Mouse (Mus musculus): ENCODE data around the gene Ppif. TPM values are rescaled to one million over a fixed set of nuclear protein-coding genes. Genes with fewer than 3 reads are reported as not detected.

Gene Ppif
- polyA plus RNA-seq, 1 experiment from 2014 or later, result 25.3 TPM

DNA sequence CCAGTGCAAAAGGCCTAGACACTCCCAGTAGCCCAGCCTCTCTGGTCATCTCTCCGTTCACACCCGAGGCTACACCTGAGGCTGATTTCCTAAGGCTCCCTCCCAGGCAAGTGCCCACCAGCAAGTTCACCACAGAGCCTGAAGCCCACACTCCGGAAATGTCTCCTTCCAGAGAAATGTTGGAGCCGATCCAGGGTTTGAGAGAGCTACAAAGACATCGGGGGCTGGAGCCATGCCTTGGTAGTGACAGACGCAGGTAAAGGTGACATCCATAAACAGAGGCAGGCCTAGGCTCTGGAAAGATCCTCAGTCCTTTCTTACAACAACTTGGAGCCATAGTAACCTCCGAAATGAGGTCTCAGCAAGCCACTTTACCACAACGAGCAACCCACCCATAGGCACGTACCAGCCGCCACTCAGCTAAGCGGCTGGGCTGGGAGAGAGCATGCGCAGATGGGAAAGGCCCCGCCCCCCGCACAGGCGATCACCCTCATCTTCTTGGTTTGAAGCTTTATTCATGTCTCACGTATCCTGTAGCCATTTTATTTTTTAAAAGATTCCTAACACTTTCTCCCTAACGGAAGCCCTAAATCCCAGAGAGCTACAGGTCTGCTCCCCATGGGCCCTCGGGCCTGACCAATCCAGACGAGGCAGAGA lies 28.5 kb upstream of the Ppif start:
- 64% methylated on average over 19 of the region's 19 CpGs for WGBS
- Histone ChIP-seq H3K4me2 (replicated peaks) (no peak overlapping the region), H3K9me3 (no peaks in the 10 kb centered on the region), H3K4me1 (replicated peaks) (0 out of 2 replicates have a peak, but pooled peaks cover 6% of the 10 kb centered on the region), H3K9ac (replicated peaks) (no peak overlapping the region), H3K27ac (peak overlapping the region; percentile 32), H3K36me3 (peaks cover 68% of the 10 kb centered on the region), H3K4me3 (replicated peaks) (no peak overlapping the region), H3K27me3 (no peaks in the 10 kb centered on the region)
- ATAC-seq, result 0 out of 2 replicates have a peak, but pooled peaks have one; percentile 14

DNA sequence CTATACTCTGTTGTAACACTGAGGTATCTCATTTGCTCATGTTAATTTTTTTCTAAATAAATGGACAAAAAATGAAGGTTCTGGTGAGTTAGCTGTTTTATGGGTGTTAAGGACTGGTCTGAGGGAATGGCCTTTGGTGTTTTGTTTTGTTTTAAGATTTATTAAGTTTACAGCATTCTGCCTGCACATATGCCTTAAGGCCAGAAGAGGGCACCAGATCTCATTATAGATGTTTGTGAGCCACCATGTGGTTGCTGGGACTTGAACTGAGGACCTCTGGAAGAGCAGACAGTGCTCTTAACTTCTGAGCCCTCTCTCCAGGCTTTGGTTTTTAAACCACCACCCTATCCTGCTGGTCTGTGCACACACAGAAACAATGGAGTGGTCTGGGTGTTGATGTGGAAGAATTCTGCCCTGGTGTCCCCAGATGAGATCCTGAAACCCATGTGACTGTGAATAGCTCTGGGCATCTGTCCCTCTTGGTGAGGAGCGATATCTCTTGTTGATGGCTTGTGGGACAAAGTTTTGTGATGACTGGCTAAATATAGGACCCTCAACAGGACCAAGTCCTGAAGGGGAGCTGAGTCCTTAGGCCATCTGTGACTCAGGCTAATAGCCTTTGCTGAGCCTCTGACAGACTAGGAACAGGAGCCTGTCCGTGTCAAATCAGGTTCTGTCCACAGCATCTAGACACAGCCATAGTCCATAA lies 27.1 kb upstream of the Ppif start:
- ATAC-seq, result no peak
- H3K9me3 ChIP-seq, result no peaks in the 10 kb centered on the region
- no peak overlapping the region for H3K9ac ChIP-seq (replicated peaks)
- no peak overlapping the region for H3K4me2 ChIP-seq (replicated peaks)
- no peaks in the 10 kb centered on the region for H3K27me3 ChIP-seq
- WGBS, result 91% methylated on average over 2 of the region's 2 CpGs
- H3K4me1 ChIP-seq (replicated peaks), result 0 out of 2 replicates have a peak, but pooled peaks cover 6% of the 10 kb centered on the region
- H3K27ac ChIP-seq, result no peak overlapping the region
- H3K36me3 ChIP-seq, result peaks cover 54% of the 10 kb centered on the region
- no peak overlapping the region for H3K4me3 ChIP-seq (replicated peaks)

DNA sequence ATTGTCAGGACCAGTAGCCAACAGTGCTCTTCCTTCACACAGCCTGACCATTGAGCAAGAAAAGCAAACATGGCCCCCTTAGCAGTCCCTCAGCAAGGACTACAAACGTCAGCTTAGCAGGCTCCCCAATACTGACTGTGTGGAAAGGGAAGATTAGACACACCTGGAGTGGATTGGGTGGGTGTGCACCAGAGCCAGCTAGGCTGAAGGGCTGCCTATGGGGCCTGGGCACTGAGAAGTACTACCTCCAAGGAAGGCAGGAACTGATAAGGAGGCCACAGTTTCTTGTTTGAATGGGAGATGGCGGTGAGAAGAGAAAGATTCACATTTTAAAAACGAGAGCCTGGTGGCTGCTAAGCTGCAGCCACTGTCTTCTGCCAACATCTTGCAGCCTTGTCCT lies 26.4 kb upstream of the Ppif start:
- Histone ChIP-seq H3K27ac (no peak overlapping the region), H3K27me3 (no peaks in the 10 kb centered on the region), H3K4me3 (replicated peaks) (no peak overlapping the region), H3K36me3 (peaks cover 47% of the 10 kb centered on the region), H3K4me1 (replicated peaks) (0 out of 2 replicates have a peak, but pooled peaks cover 6% of the 10 kb centered on the region), H3K9me3 (no peaks in the 10 kb centered on the region), H3K9ac (replicated peaks) (no peak overlapping the region), H3K4me2 (replicated peaks) (no peak overlapping the region)
- WGBS, result 74% methylated on average over 3 of the region's 3 CpGs
- ATAC-seq, result no peak

DNA sequence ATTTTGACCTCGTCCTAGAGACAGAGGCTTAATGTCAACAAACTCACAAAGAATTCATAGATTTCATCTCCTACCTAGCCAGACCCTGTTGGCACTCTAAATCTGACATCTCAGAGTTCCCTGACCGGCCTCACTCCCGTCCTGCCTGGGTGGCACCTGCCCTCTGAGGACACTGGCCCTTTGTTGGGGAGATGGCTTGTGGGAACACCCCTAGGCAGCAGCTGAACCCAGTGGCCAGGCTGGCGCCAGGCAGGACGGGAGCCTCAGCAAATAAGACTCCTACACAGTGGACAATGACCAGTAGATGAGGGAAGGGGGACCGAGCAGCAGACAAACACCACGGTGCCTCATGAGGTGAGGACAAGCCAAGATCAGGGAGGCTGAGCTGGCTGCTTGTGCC lies 14.3 kb upstream of the Ppif start:
- 82% methylated on average over 7 of the region's 7 CpGs for WGBS
- ATAC-seq, result no peak
- H3K4me1 ChIP-seq (replicated peaks), result no peaks in the 10 kb centered on the region
- no peak overlapping the region for H3K4me2 ChIP-seq (replicated peaks)
- H3K9ac ChIP-seq (replicated peaks), result no peak overlapping the region
- H3K4me3 ChIP-seq (replicated peaks), result no peak overlapping the region
- no peaks in the 10 kb centered on the region for H3K9me3 ChIP-seq
- no peaks in the 10 kb centered on the region for H3K27me3 ChIP-seq
- no peak overlapping the region for H3K27ac ChIP-seq
- no peaks in the 10 kb centered on the region for H3K36me3 ChIP-seq

DNA sequence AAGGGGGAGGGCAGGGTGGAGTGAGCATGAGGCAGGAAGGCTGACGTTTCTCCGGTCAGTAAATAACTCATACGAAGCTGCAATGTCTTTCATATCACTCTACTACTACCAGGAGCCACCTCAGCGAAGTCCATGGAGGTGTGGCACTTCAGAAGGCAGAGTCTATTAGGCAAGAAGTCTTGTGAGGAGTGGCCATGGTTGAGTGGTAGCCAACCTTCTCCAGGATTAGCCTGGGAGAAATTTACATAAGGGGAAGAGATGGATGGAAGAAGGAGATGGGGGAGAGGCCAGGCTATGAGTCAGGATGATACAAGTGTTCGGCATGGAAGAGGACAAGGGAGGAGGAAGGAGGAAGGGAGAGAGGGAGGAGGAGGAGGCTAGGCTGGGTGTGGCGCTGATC lies 11.9 kb upstream of the Ppif start:
- Histone ChIP-seq H3K4me1 (replicated peaks) (no peaks in the 10 kb centered on the region), H3K27me3 (no peaks in the 10 kb centered on the region), H3K36me3 (no peaks in the 10 kb centered on the region), H3K9me3 (no peaks in the 10 kb centered on the region), H3K4me2 (replicated peaks) (no peak overlapping the region), H3K9ac (replicated peaks) (no peak overlapping the region), H3K27ac (no peak overlapping the region), H3K4me3 (replicated peaks) (no peak overlapping the region)
- no peak for ATAC-seq
- WGBS, result 78% methylated on average over 6 of the region's 6 CpGs

DNA sequence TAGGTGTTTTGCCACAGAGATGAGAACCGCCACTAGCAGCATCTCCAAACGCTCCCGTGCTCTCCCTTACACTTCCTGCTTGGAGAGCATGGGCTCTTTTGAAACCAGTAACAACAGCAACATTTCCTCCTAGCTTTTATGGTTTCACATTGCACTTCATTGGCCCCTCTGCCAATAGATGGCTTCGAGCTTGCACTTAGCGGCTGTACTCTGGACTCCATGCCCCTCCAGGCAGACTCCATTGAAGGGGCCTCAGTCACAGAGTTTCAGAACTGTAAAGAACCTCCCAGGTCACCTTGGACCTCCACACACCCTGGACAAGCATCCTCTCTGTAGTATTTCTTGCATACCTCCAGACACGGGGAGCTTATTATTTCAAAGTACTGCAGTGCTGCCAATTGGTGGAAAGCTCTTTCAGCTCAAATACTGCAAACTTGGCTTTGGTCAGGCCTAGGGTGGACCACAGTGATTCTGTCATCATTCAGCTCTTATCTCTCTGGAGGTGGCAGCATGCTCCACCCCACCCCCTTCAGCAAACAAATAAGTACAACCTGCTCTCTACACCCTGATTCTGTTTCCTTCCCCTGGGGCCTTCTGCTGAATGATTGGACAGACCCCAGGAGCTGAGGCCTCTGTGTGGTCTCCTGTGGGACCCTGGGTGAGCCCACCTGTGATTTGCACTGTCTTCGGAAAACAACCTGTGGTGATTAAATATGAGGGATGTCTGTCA lies 7.6 kb upstream of the Ppif start:
- Histone ChIP-seq H3K9ac (replicated peaks) (no peak overlapping the region), H3K4me1 (replicated peaks) (no peaks in the 10 kb centered on the region), H3K27ac (no peak overlapping the region), H3K9me3 (no peaks in the 10 kb centered on the region), H3K36me3 (no peaks in the 10 kb centered on the region), H3K4me3 (replicated peaks) (no peak overlapping the region), H3K4me2 (replicated peaks) (no peak overlapping the region), H3K27me3 (no peaks in the 10 kb centered on the region)
- WGBS, result 89% methylated on average over 7 of the region's 7 CpGs
- no peak for ATAC-seq

DNA sequence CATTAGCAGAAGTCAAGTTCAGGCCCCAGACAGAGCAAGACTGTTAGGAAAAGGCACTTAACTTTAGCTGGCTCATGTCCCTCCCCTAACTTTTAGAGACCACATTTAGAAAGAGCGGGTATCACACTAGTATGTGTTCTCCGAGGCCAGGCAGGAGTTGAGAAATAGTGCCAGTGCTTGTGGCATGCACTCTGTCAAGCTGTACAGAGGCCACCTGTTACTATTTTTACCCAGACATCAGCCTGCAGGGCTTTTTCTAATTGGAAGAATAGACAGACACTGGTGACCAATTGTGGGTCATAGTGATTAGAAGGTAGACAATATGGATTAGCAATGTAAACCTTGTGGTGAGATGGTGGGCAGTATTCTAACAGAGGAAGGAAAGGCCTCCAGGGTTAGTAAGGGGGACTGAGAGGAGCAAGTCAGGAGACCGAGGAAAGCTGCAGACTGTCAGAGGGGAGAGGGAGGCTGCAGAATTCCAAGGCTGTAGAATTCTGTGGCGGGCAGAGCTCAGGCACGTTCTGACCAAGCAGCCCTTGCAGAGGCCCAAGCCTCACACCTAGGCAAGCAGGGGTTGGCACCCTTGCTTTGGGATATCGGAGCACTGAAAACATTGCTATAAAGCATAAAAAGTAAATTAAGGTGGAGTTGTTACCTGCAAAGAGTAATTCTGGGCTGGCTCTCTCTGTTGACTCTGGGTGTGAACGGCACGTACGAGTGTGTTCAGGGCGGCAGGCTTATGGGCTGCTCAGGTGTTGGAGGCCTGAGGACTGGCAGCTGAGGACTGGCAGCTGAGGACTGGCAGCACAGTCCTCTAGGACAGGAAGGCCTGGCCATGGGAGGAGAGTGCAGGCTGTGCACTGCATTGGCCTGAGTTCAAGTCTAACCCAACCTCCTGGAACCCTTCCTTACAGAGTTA lies 6.7 kb upstream of the Ppif start:
- Histone ChIP-seq H3K4me3 (replicated peaks) (no peak overlapping the region), H3K4me2 (replicated peaks) (no peak overlapping the region), H3K4me1 (replicated peaks) (no peaks in the 10 kb centered on the region), H3K36me3 (no peaks in the 10 kb centered on the region), H3K27me3 (no peaks in the 10 kb centered on the region), H3K27ac (no peak overlapping the region), H3K9me3 (no peaks in the 10 kb centered on the region), H3K9ac (replicated peaks) (no peak overlapping the region)
- WGBS, result 82% methylated on average over 10 of the region's 10 CpGs
- ATAC-seq, result no peak

DNA sequence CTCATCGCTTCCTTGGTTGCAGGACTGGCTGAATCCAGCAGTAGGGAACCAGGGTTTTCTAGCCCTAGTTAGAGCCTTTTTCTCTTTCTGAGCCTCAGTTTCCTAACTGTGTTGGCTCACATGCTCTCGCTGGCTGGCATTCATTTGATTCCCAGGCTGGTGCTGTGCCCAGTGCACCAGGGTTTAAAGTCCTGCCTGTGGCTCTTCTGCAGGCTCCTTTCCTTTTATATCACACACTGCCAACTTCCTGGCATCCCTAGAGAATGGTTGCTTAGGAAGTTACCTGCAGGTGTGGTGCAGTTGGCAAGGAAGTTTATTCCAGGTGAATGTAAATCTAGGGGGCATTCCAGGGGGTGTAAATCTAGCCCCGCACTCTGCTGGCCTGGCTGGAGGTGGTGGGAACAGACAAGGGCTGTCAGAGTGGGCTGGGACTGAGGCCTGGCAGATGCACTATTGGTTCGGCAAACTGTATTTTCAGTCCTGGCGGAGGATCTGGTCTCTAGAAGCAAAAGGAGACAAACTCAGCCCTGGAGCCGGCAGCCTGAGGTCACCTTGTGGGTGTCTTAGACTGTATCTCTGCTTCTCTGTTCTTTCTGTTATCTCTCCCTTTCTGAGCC lies 575 bp upstream of the Ppif start:
- Histone ChIP-seq H3K4me3 (replicated peaks) (peak overlapping the region; percentile 76), H3K27me3 (no peaks in the 10 kb centered on the region), H3K9me3 (no peaks in the 10 kb centered on the region), H3K4me1 (replicated peaks) (peaks cover 29% of the 10 kb centered on the region), H3K36me3 (peaks cover 29% of the 10 kb centered on the region), H3K4me2 (replicated peaks) (peak overlapping the region; percentile 79), H3K9ac (replicated peaks) (peak overlapping the region; percentile 54), H3K27ac (0 out of 2 replicates have a peak overlapping the region, but pooled peaks have one; percentile 19)
- no peak; the same call in none of the 2 replicates for ATAC-seq
- 77% methylated on average over 6 of the region's 6 CpGs for WGBS

DNA sequence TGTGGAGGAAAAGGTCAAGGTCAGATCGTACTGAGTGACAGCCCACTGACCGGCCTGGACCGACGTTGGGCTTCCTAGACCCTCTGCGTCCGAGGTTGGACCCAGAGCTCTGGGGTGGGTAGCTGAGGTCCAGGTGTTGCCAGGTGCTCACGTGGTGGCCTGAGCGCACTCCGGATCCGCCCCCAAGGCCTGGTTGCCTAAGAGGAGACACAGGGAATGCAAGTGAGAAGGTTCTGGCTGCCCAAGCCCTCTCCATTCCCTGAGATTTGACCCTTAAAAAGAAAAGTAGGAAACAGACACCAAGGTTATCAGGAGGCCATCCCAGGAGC lies 579 bp downstream of the Ppif start:
- Histone ChIP-seq H3K27me3 (no peaks in the 10 kb centered on the region), H3K4me2 (replicated peaks) (peak overlapping the region; percentile 79), H3K9me3 (no peaks in the 10 kb centered on the region), H3K9ac (replicated peaks) (peak overlapping the region; percentile 75), H3K27ac (no peak overlapping the region), H3K4me1 (replicated peaks) (peaks cover 29% of the 10 kb centered on the region), H3K36me3 (peaks cover 40% of the 10 kb centered on the region), H3K4me3 (replicated peaks) (peak overlapping the region; percentile 76)
- ATAC-seq, result no peak
- WGBS, result under 1% methylated on average over 10 of the region's 10 CpGs

DNA sequence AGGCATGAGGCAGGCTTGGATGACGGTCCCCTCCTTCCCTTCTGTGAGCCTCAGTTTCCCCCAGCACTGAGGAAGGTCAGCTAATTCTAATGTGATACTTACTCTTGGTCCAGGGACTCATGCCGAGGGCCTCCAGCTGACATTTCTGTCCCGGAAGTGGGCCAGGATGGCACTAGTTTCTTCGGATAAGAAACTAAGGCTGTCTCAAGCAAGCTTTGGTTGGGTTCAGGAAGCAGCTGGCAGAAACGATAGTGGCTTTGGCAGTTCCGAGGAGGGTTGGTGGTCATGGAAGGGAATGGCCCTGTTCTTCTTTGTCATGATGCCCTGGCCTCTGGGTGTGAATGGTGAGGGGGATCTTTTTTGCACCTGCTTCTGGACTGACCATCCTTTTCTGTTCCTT lies 1.1 kb downstream of the Ppif start:
- Histone ChIP-seq H3K4me3 (replicated peaks) (peak overlapping the region; percentile 76), H3K27me3 (no peaks in the 10 kb centered on the region), H3K9ac (replicated peaks) (peak overlapping the region; percentile 75), H3K9me3 (no peaks in the 10 kb centered on the region), H3K4me1 (replicated peaks) (peaks cover 29% of the 10 kb centered on the region), H3K36me3 (peaks cover 46% of the 10 kb centered on the region), H3K27ac (no peak overlapping the region), H3K4me2 (replicated peaks) (peak overlapping the region; percentile 79)
- no peak for ATAC-seq
- WGBS, result 76% methylated on average over 6 of the region's 6 CpGs

DNA sequence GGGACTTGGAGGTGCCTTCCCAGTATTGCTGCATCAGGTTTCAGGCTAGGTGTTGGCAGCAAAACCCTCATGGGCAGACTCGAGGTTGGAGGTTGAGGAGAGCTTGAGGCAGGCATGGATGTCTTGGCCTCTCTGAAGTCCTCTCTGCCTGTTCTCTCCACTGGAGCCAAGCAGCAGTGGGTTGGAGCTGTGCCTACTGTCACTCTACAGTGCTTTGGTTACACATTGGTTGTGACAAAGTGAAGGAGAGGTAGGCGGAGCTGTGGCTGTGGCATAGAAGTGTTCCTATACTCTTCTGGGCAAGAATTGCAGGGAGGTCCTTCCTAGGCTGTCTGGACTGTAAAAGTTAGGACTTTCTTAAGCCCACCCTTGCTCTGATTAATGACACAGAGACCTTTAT lies 2.4 kb downstream of the Ppif start:
- no peak overlapping the region for H3K27ac ChIP-seq
- no peak overlapping the region for H3K4me2 ChIP-seq (replicated peaks)
- peaks cover 52% of the 10 kb centered on the region for H3K36me3 ChIP-seq
- H3K27me3 ChIP-seq, result no peaks in the 10 kb centered on the region
- peaks cover 29% of the 10 kb centered on the region for H3K4me1 ChIP-seq (replicated peaks)
- no peaks in the 10 kb centered on the region for H3K9me3 ChIP-seq
- H3K4me3 ChIP-seq (replicated peaks), result no peak overlapping the region
- 77% methylated on average over 2 of the region's 2 CpGs for WGBS
- H3K9ac ChIP-seq (replicated peaks), result no peak overlapping the region
- no peak for ATAC-seq
